Mouse (Mus musculus) ES-Bruce4 (cell line): ENCODE measurements at regions not wholly inside any gene's neighbourhood (a gene's known extent, or its start where the extent isn't known, plus 50 kb on each side); places are given as distances from the start of the nearest gene placed in this dataset.

Source experiments
- H3K27ac ChIP-seq: 2 replicates; pipeline ENCODE4 v1.5.1; 2012; ENCODE audit warnings: low read length, inconsistent platforms; ENCODE audit not compliant: insufficient read depth
- H3K27me3 ChIP-seq: 2 replicates; pipeline ENCODE4 v1.6.1; 2012; ENCODE audit warnings: mild to moderate bottlenecking, low read length, inconsistent platforms; ENCODE audit not compliant: control insufficient read depth, poor library complexity, insufficient read depth, severe bottlenecking
- H3K36me3 ChIP-seq: 2 replicates; pipeline ENCODE4 v1.6.1; 2012; ENCODE audit warnings: inconsistent platforms, mild to moderate bottlenecking, low read length, moderate library complexity; ENCODE audit not compliant: control insufficient read depth, poor library complexity, insufficient read depth, severe bottlenecking
- H3K4me1 ChIP-seq: one replicate; pipeline ENCODE4 v1.8.1; 2011; ENCODE audit warnings: low read length; ENCODE audit not compliant: control insufficient read depth, insufficient read depth
- H3K4me3 ChIP-seq: 2 replicates; pipeline ENCODE4 v1.5.1; 2011; ENCODE audit warnings: low read depth, mild to moderate bottlenecking, low read length
- H3K9ac ChIP-seq: 2 replicates; pipeline ENCODE4 v1.6.1; 2012; ENCODE audit warnings: low read depth, mild to moderate bottlenecking, inconsistent platforms; ENCODE audit not compliant: poor library complexity, severe bottlenecking
- H3K9me3 ChIP-seq: replicated peaks from 2 replicates; pipeline ENCODE4 v1.6.1; 2012; ENCODE audit warnings: mild to moderate bottlenecking, low read length, inconsistent platforms; ENCODE audit not compliant: control insufficient read depth, poor library complexity, insufficient read depth, severe bottlenecking
- CTCF ChIP-seq: IDR thresholded peaks from one replicate; pipeline ENCODE4 v1.8.1; 2011; ENCODE audit warnings: low read depth, low read length
- EP300 ChIP-seq: IDR thresholded peaks from 2 replicates; pipeline ENCODE4 v1.6.1; 2011; ENCODE audit warnings: low read depth, low read length; ENCODE audit not compliant: insufficient read depth
- POLR2A ChIP-seq: IDR thresholded peaks from one replicate; pipeline ENCODE4 v1.8.1; 2011; ENCODE audit warnings: low read length; ENCODE audit not compliant: insufficient read depth

DNA sequence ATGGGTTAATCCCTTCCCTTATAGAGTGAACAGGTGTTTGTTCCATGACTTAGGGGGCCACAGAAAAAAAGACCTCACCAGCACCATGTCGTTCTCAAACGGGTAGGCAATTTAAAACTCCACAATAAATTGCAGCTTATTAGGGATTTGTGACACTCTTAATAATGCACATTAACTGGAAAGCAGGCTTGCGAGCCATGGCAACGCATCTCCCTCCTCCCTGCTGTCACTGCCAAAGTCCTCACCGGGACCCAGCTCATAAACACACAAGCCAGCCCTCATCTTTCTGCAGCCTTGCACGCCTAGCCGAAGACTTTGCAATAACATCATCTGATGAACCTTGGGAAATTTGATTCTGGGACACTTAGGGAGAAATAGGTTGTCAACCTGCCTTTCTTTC, 152.3 kb upstream of the Dio3 start:
- Histone ChIP-seq H3K4me3 (no peak overlapping the region), H3K9me3 (peaks cover 2% of the 10 kb centered on the region; the same call in 1 of the 2 replicates), H3K9ac (no peak overlapping the region), H3K4me1 (no peaks in the 10 kb centered on the region), H3K36me3 (no peaks in the 10 kb centered on the region), H3K27me3 (no peaks in the 10 kb centered on the region), H3K27ac (no peak overlapping the region)
- TF ChIP-seq CTCF (no peak), EP300 (no peak), POLR2A (no peak)

DNA sequence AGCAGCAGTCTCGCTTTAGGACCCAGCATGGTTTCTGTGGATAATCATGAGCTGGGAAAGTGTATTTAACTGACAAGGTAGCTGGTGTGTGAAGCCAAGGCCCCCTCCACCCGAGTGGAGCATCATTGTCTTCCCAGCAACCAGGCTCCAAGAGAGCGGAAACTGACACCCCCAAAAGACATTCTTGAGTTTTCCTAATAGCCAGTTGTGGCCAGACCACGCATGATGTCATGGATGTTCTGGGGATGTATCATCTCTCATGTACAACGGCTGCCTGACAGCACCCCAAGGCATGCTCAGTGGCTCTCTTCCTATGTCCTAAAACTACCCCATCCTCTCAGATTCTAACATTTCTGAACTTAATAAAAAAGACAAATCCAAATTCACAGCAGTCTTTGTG, 133.5 kb upstream of the Dio3 start:
- TF ChIP-seq POLR2A (no peak), EP300 (no peak), CTCF (no peak)
- no peaks in the 10 kb centered on the region for H3K27me3 ChIP-seq
- H3K4me3 ChIP-seq: no peak overlapping the region
- no peaks in the 10 kb centered on the region for H3K4me1 ChIP-seq
- H3K36me3 ChIP-seq: no peaks in the 10 kb centered on the region
- no peak overlapping the region for H3K27ac ChIP-seq
- H3K9me3 ChIP-seq: no peaks in the 10 kb centered on the region
- no peak overlapping the region for H3K9ac ChIP-seq

DNA sequence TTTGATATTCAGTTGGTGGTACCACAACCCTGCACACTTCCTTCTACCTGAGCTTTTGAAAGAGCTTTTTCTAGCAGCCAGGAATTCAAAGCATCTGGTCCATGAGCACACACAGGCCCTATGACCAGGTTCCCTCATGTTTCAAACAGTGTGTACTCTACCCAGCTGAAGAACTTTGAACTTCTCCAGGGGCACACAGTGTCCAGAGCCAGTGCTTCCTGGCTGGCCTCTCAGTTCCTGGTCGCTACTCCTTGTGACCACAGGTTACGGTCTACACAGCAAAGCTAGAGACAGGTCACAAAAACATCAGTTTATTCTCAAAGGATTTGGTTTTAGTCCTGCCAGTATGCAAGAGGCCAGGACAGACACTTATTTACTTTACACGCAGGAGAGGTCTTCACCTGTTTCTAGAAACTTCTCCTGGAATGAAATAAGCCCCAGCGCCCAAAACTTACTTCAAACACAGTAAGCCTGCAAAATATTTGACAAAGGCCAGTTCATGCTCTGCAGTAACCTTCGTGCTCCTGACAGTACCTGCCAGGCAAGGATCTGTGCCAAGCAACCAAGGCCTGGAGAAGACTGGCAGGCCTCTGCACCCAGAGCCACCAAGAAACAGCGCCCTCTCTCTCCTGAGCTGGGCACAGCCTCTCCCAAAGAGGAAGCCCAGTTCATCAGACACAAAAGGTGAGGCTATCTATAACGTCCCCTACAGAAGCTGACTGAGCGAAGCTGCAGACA, 124.5 kb upstream of the Dio3 start:
- H3K27ac ChIP-seq: no peak overlapping the region
- H3K27me3 ChIP-seq: no peaks in the 10 kb centered on the region
- H3K9ac ChIP-seq: no peak overlapping the region

DNA sequence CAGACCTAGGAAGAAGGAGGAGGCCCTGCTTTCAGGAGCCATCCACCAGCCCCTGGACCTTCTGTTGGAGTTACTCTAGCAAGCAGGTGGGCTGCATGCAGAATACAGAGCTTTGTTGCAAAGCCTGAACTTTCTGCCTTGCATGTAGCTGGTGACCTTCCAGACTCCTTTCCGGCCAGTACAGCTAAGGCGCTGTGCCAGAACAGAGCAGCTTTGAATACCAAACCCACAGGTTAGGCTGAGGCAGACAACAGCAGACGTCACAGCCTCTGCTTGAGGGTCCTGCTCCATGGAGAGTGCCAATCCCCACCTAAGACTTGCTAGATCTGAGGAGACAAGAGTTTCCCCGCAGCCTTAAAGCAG, 123.9 kb upstream of the Dio3 start:
- no peaks in the 10 kb centered on the region for H3K27me3 ChIP-seq

More for the DNA sequence above, 124.5 kb upstream of the Dio3 start:
- Histone ChIP-seq H3K4me3 (no peak overlapping the region), H3K9me3 (no peaks in the 10 kb centered on the region), H3K4me1 (no peaks in the 10 kb centered on the region), H3K36me3 (no peaks in the 10 kb centered on the region)
- TF ChIP-seq EP300 (no peak), CTCF (no peak), POLR2A (no peak)

DNA sequence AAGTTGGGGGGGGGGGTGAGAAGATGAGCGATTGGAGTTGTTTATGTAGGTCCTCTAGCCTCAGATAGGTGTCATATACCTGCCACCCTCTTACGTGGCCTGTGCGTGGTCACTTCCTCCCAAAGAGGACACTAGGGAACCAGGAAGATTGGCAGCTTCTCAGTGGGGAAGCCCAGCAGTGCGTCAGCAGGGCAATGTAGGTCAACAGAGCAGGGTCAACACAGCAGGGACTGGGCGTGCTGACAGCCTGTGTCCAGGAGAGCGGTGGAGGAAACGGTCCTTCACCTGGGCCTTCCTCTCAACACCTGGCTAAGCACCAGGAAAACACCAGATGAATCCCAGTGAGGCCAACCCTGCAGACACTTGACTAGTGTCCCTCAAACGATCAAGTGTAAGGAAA, 122.4 kb upstream of the Dio3 start:
- H3K9ac ChIP-seq: no peak overlapping the region
- no peak overlapping the region for H3K27ac ChIP-seq
- H3K27me3 ChIP-seq: no peaks in the 10 kb centered on the region
- no peaks in the 10 kb centered on the region for H3K4me1 ChIP-seq
- H3K4me3 ChIP-seq: no peak overlapping the region
- H3K9me3 ChIP-seq: no peaks in the 10 kb centered on the region
- H3K36me3 ChIP-seq: no peaks in the 10 kb centered on the region
- TF ChIP-seq EP300 (no peak), CTCF (no peak), POLR2A (no peak)

More for the DNA sequence above, 123.9 kb upstream of the Dio3 start:
- Histone ChIP-seq H3K27ac (no peak overlapping the region), H3K9me3 (no peaks in the 10 kb centered on the region), H3K36me3 (no peaks in the 10 kb centered on the region), H3K4me3 (no peak overlapping the region), H3K4me1 (no peaks in the 10 kb centered on the region), H3K9ac (no peak overlapping the region)
- no peak for TF ChIP-seq POLR2A
- no peak for TF ChIP-seq EP300
- no peak for TF ChIP-seq CTCF

DNA sequence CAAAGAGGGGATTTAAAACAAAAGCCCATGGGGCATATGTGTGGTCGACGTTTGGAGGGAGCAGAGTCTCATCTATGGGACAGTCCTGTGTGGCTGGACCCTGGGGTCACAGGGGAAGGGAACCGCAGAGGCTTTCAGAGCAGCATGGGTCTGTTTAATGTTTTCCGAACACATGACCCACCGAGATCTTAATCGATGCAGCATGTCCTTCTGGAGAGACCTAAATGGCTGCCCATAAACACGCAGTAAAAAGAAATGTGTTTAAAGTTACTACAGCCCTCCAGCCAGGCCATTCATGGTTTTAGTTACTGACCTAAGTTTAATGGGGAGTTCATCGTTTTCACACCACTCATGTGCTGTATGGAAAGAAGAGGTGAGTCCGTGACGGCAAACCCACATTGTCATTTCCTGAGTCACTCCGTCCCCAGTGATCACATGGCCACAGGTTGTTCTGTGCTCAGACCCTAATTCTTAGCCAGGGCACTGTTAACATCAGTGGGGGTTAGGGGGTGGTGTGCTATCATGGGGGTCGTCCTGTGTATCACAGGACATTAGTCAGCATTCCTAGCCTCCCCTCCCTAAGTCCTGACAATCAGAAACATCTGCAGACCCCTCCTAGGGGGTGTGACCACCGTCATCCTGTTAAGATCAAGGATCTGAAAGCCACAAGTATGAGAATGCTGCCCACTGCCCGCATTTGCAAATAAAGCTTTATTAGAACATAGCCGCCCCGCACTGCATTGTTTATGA, 120.7 kb upstream of the Dio3 start:
- Histone ChIP-seq H3K4me3 (no peak overlapping the region), H3K4me1 (no peaks in the 10 kb centered on the region), H3K36me3 (no peaks in the 10 kb centered on the region), H3K9me3 (no peaks in the 10 kb centered on the region), H3K27me3 (no peaks in the 10 kb centered on the region), H3K27ac (no peak overlapping the region), H3K9ac (no peak overlapping the region)
- TF ChIP-seq POLR2A: no peak
- no peak for TF ChIP-seq CTCF
- no peak for TF ChIP-seq EP300
